Mouse (Mus musculus): Measurements from ENCODE around the gene Ccdc191.

DNA sequence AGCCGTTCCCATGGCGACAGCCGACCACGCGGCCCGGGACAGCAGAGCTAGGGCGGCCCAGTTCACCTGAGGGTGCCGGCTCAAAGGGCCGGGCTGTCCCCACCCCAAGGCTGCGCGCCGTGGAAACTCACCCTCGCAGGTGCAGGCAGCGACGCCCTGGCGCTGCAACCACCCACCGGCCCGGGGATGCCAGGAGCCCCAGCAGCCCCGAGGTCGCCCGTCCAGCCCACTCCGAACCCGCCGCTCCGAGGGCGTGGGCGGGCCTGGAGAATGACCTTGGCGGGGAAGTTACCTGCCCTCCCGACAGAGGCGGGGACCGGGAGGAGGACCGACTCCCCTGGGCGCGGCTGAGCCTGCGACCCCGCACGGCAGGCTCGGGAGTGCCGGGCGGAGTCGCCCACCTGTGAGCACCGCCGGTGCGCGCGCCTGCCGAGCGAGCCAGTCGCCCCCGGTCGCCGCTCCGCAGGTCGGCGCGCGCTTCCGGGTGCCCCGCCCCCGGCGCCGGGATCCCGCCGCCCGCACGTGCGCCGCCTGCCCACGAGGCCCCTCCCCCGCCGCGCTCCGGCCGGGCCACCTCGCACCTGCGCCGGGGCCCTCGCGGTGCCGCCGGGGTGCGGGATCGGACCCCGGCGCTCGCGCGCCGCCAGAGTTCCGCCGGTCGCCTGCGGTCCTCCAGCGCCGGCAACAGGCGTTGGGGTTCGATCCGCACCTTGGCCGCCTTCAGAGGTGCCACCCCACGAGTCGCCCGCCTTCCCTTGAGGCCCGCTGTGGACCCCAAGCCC is 89.9 kb downstream of the Ccdc191 start, which contains the start of gene Zdhhc23:
- no peak for TF ChIP-seq CTCF (IDR thresholded peaks at IDR 0.05; ENCODE audit: borderline replicate concordance, extremely low read depth, insufficient read depth, insufficient read length)
- TF ChIP-seq POLR2A (IDR thresholded peaks at IDR 0.05; ENCODE audit: borderline replicate concordance, extremely low read depth, insufficient read depth, insufficient read length, poor library complexity, severe bottlenecking) = no peak
